Mouse (Mus musculus): Measurements from ENCODE around the gene Wdr18. TPM values are rescaled to one million over a fixed set of nuclear protein-coding genes. Genes with fewer than 3 reads are reported as not detected.

The Wdr18 gene
- polyA plus RNA-seq, 1 experiment from 2014 or later: 97.6 TPM

DNA sequence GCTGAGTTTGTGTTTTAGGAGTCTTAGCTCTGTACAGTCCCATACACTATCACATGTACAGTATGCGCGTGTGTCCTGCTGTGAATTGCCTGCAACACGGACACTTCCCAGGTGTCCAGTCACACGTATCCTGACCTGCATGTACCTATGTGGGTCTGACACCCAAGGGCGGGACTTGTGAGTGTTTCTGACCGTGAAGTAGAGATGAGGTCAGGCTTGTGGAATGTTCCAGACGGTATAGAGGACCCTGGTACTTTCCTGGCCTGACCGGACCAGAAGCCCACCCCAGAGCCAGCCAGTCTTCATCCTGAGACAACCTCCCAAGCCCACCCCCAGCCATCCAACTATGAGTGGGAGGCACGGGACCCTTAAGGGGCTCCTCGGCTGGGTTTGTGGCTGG lies 55.6 kb downstream of the Wdr18 start:
- H3K4me1 ChIP-seq (ENCODE audit: control insufficient read depth, insufficient read depth, low read length): peaks cover 29% of the 10 kb centered on the region
- no peak overlapping the region for H3K27ac ChIP-seq (ENCODE audit: low read depth, low read length)
- ATAC-seq (replicated peaks; ENCODE audit: insufficient number of reproducible peaks, low FRiP score, low TSS enrichment): no peak
- no peak overlapping the region for H3K4me3 ChIP-seq (ENCODE audit: low read depth, low read length)
- no peak overlapping the region; the same call in 1 of the 2 replicates for H3K4me2 ChIP-seq
- H3K9ac ChIP-seq (ENCODE audit: low read depth, low read length): peak overlapping the region; percentile 39; the same call in 1 of the 2 replicates
- H3K36me3 ChIP-seq (ENCODE audit: control insufficient read depth, insufficient read depth, low read length): peaks cover 9% of the 10 kb centered on the region
- peaks cover 42% of the 10 kb centered on the region for H3K27me3 ChIP-seq (ENCODE audit: control insufficient read depth, insufficient read depth, low read length)
- peaks cover 7% of the 10 kb centered on the region for H3K9me3 ChIP-seq (replicated peaks; ENCODE audit: control insufficient read depth, low read length)
- 70% methylated on average over 10 of the region's 10 CpGs for WGBS (ENCODE audit: insufficient replicate concordance)

DNA sequence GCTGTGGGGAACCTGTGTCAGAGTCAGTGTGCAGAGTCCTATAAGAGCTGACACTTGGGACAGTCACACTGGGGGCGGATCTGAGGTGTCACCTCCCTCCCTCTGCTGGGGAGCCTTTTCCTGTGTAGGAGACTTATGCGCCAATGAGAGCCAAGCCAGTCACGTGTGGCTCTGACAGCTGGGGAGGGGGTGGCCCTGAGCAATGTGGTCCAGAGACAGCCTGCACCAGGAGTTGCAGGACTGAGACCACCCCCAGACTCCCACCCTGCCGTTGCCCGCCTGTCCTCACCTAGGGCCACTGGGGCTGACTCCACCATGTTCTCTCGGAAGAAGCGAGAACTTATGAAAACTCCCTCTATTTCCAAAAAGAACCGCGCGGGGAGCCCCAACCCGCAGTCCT lies 56.6 kb downstream of the Wdr18 start, which contains the start of gene Arhgap45:
TSS of gene Arhgap45 (plus strand) at position 143 of the 400 bp plus-strand sequence.
- peaks cover 42% of the 10 kb centered on the region for H3K27me3 ChIP-seq (ENCODE audit: control insufficient read depth, insufficient read depth, low read length)
- H3K9me3 ChIP-seq (replicated peaks; ENCODE audit: control insufficient read depth, low read length): no peaks in the 10 kb centered on the region
- peaks cover 2% of the 10 kb centered on the region; the same call in 1 of the 2 replicates for H3K36me3 ChIP-seq (ENCODE audit: control insufficient read depth, insufficient read depth, low read length)
- peaks cover 31% of the 10 kb centered on the region for H3K4me1 ChIP-seq (ENCODE audit: control insufficient read depth, insufficient read depth, low read length)
- H3K27ac ChIP-seq (ENCODE audit: low read depth, low read length): no peak within 1 kb of the TSS
- peak within 1 kb of the TSS; percentile 1 for H3K4me2 ChIP-seq
- H3K9ac ChIP-seq (ENCODE audit: low read depth, low read length): peak within 1 kb of the TSS; percentile 39; the same call in 1 of the 2 replicates
- ATAC-seq (replicated peaks; ENCODE audit: insufficient number of reproducible peaks, low FRiP score, low TSS enrichment): no peak
- H3K4me3 ChIP-seq (ENCODE audit: low read depth, low read length): no peak within 1 kb of the TSS
- WGBS (ENCODE audit: insufficient replicate concordance): 57% methylated on average over 11 of the region's 11 CpGs

DNA sequence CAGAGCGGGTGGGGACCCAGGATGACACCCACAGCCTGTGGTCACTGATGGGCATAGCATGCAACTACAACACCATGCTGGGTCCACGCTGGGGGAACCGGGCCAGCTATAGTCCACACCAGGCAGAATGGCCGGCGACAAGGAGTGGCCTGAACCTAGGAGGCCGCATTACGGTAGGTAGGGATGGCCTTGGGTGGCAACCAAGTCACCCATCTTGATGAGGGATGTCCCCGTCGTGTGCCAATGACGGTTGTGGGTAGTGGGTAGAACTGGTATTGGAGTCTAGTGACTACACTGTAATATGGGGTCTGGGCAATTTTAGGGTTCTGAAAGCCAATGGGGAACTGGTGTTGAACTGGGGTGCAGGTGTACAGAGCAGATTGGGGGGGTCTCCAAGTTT lies 57.0 kb downstream of the Wdr18 start:
- Histone ChIP-seq H3K27ac (ENCODE audit: low read depth, low read length) (no peak overlapping the region), H3K27me3 (ENCODE audit: control insufficient read depth, insufficient read depth, low read length) (peaks cover 40% of the 10 kb centered on the region), H3K36me3 (ENCODE audit: control insufficient read depth, insufficient read depth, low read length) (no peaks in the 10 kb centered on the region), H3K4me1 (ENCODE audit: control insufficient read depth, insufficient read depth, low read length) (peaks cover 31% of the 10 kb centered on the region), H3K4me2 (peak overlapping the region; percentile 1; the same call in 1 of the 2 replicates), H3K4me3 (ENCODE audit: low read depth, low read length) (no peak overlapping the region), H3K9me3 (replicated peaks; ENCODE audit: control insufficient read depth, low read length) (no peaks in the 10 kb centered on the region), H3K9ac (ENCODE audit: low read depth, low read length) (no peak overlapping the region)
- WGBS (ENCODE audit: insufficient replicate concordance): 87% methylated on average over 10 of the region's 10 CpGs
- ATAC-seq (replicated peaks; ENCODE audit: insufficient number of reproducible peaks, low FRiP score, low TSS enrichment): no peak

DNA sequence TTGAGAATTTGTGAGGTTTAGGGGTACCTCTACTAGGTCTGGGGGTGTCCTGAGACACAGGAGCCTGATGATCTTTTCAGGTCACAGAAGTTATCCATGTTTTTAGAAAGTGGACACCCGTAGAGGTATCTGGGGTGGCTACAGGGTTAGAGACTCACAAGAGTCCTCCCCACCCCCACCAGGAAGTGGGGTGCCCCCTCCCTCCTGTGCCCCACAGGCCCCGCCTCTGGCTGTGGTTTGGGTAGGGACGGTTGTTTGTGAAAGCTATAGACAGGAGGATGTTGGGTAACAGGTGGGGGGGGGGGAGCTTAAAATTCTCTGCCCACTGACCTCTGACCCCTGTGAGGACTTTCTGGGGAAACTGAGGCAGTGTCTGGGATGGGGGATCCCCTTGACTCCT lies 57.4 kb downstream of the Wdr18 start:
- ATAC-seq (replicated peaks; ENCODE audit: insufficient number of reproducible peaks, low FRiP score, low TSS enrichment): no peak
- WGBS (ENCODE audit: insufficient replicate concordance): 70% methylated on average over 3 of the region's 3 CpGs
- Histone ChIP-seq H3K9me3 (replicated peaks; ENCODE audit: control insufficient read depth, low read length) (no peaks in the 10 kb centered on the region), H3K27ac (ENCODE audit: low read depth, low read length) (no peak overlapping the region), H3K9ac (ENCODE audit: low read depth, low read length) (no peak overlapping the region), H3K4me2 (no peak overlapping the region), H3K4me1 (ENCODE audit: control insufficient read depth, insufficient read depth, low read length) (peaks cover 31% of the 10 kb centered on the region), H3K36me3 (ENCODE audit: control insufficient read depth, insufficient read depth, low read length) (no peaks in the 10 kb centered on the region), H3K4me3 (ENCODE audit: low read depth, low read length) (no peak overlapping the region), H3K27me3 (ENCODE audit: control insufficient read depth, insufficient read depth, low read length) (peaks cover 36% of the 10 kb centered on the region)

DNA sequence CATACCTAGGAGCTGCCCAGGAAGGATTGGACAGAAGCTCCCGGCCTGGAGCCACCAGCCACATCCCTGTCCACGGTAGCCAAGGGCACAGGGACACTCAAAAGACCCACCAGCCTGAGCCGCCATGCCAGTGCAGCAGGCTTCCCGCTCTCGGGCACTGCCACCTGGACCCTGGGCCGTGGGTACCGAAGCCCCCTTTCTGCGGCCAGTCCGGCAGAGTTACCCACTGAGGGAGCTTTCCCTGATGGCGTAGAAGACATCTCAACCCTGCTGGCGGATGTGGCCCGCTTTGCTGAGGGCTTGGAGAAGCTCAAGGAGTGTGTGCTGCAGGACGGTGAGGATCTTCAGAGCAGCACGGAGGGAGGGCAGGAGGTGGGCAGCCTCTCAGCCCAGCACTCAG lies 57.8 kb downstream of the Wdr18 start:
- no peak overlapping the region; the same call in 1 of the 2 replicates for H3K9ac ChIP-seq (ENCODE audit: low read depth, low read length)
- H3K4me2 ChIP-seq: no peak overlapping the region
- H3K4me3 ChIP-seq (ENCODE audit: low read depth, low read length): no peak overlapping the region
- H3K4me1 ChIP-seq (ENCODE audit: control insufficient read depth, insufficient read depth, low read length): peaks cover 31% of the 10 kb centered on the region
- no peak overlapping the region for H3K27ac ChIP-seq (ENCODE audit: low read depth, low read length)
- H3K36me3 ChIP-seq (ENCODE audit: control insufficient read depth, insufficient read depth, low read length): no peaks in the 10 kb centered on the region
- 81% methylated on average over 14 of the region's 14 CpGs for WGBS (ENCODE audit: insufficient replicate concordance)
- no peaks in the 10 kb centered on the region for H3K9me3 ChIP-seq (replicated peaks; ENCODE audit: control insufficient read depth, low read length)
- H3K27me3 ChIP-seq (ENCODE audit: control insufficient read depth, insufficient read depth, low read length): peaks cover 32% of the 10 kb centered on the region
- ATAC-seq (replicated peaks; ENCODE audit: insufficient number of reproducible peaks, low FRiP score, low TSS enrichment): no peak

DNA sequence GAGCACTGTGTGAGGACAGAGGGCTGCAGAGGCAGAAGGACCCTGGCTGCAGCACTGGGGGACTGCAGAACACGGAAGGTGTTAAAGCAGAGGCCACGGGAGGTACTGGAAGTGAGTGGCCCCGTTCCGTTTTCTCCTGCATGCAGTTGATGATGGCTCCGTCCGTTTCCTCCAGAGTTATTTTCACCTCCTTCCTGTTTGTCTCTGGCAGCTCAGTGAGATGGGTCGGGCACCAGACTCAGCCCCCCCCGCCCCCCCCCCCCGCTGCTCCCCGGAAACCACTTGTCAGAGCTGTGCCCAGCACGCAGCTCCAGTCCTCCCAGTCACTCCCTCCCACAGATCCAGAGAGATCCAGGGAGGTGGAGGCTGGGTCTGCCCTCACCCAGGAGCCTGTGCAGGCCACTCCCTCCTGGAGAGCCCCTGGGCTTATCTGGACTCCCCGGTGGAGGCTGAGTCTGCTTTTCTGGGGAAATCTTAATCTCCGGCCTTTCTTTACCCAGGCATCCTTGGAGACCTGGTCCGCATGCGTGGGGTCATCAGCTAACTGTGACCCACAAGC lies 58.9 kb downstream of the Wdr18 start:
- H3K27ac ChIP-seq (ENCODE audit: low read depth, low read length): peak overlapping the region; percentile 73
- WGBS (ENCODE audit: insufficient replicate concordance): 0% methylated on average over 15 of the region's 15 CpGs
- H3K27me3 ChIP-seq (ENCODE audit: control insufficient read depth, insufficient read depth, low read length): peaks cover 21% of the 10 kb centered on the region
- H3K4me3 ChIP-seq (ENCODE audit: low read depth, low read length): peak overlapping the region; percentile 39
- peak; percentile 39; the same call in 1 of the 2 replicates for ATAC-seq (replicated peaks; ENCODE audit: insufficient number of reproducible peaks, low FRiP score, low TSS enrichment)
- no peaks in the 10 kb centered on the region for H3K36me3 ChIP-seq (ENCODE audit: control insufficient read depth, insufficient read depth, low read length)
- no peaks in the 10 kb centered on the region for H3K9me3 ChIP-seq (replicated peaks; ENCODE audit: control insufficient read depth, low read length)
- H3K4me2 ChIP-seq: peak overlapping the region; percentile 63
- H3K9ac ChIP-seq (ENCODE audit: low read depth, low read length): peak overlapping the region; percentile 70
- peaks cover 31% of the 10 kb centered on the region for H3K4me1 ChIP-seq (ENCODE audit: control insufficient read depth, insufficient read depth, low read length)

DNA sequence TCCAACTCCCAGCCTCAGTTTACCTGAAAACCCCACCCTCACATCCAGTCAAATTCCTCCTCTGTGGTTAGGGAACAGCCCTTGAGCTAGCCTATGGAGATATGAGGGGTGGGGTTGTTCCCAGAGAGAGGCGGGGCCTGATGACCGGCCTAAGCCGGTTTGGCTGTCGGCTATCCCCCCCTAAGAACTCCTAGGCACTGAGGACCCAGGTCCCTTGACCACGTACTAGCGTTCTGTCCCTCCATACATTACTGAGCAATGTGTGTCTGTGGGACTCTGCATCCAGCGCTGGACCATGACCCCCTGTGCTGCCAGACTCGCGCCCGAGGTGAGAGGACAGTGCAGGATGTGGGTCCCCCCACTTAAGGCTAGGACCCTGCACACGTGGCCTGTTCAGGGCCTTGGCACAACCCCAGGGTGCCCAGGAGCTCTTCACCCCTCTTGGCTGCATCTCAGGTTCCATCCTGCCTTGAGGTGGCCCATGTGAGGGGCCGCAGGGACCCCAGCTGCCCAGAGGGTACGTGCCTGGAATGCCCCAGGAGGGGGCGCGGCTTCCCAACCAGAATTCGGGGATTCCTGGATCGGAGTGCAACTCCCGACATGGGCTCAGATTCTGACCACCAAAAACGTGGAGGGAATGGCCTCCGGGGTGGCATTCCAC lies 59.6 kb downstream of the Wdr18 start:
- ATAC-seq (replicated peaks; ENCODE audit: insufficient number of reproducible peaks, low FRiP score, low TSS enrichment): peak; percentile 52
- Histone ChIP-seq H3K4me1 (ENCODE audit: control insufficient read depth, insufficient read depth, low read length) (peaks cover 31% of the 10 kb centered on the region), H3K9me3 (replicated peaks; ENCODE audit: control insufficient read depth, low read length) (no peaks in the 10 kb centered on the region), H3K27ac (ENCODE audit: low read depth, low read length) (peak overlapping the region; percentile 73), H3K9ac (ENCODE audit: low read depth, low read length) (peak overlapping the region; percentile 70), H3K27me3 (ENCODE audit: control insufficient read depth, insufficient read depth, low read length) (peaks cover 14% of the 10 kb centered on the region), H3K36me3 (ENCODE audit: control insufficient read depth, insufficient read depth, low read length) (no peaks in the 10 kb centered on the region), H3K4me3 (ENCODE audit: low read depth, low read length) (peak overlapping the region; percentile 39), H3K4me2 (peak overlapping the region; percentile 63)
- 8% methylated on average over 20 of the region's 20 CpGs for WGBS (ENCODE audit: insufficient replicate concordance)
